Mouse (Mus musculus): ENCODE measurements around the gene Lrrc4b.

DNA sequence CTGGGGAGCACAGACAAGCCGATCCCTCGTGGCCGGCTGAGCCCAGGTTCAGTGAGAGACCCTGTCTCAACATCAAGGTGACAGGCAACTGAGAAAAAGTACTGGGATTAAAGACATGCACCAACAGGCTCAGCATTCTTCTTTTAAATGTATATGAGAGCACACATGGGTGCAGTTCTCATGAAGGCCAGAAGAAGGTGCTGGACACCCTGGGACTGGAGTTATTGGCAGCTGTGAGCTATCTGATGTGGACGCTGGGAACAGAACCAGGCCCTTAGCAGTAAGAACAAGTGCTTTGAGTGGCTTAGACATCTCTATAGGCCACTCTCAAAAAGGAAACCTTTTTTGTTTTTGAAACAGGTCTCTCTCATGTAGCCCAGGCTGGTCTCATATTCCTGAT is 17.7 kb upstream of the Lrrc4b start:
- TF ChIP-seq MAFK (IDR thresholded peaks at IDR 0.05; ENCODE audit: insufficient read depth, low read depth, low read length) (no peak), CHD2 (IDR thresholded peaks at IDR 0.05; ENCODE audit: low read depth, low read length) (no peak), ZNF384 (IDR thresholded peaks at IDR 0.05; ENCODE audit: low read depth, low read length) (no peak)
